Mouse (Mus musculus): Measurements from ENCODE around the gene Camta1.

GRCm38 (mm10) chr4:151215179-151215578, 646.5 kb downstream of the Camta1 start:
- TF ChIP-seq CTCF (IDR thresholded peaks at IDR 0.05; ENCODE audit: low read depth) (peak; percentile 53), EP300 (IDR thresholded peaks at IDR 0.05; ENCODE audit: low read depth) (no peak)
